Mouse (Mus musculus) gastrocnemius, postnatal 25 days (tissue): Measurements from ENCODE around the gene Alox12b. TPM values are rescaled to one million over a fixed set of nuclear protein-coding genes. Genes with fewer than 3 reads are reported as not detected.

Experiments used
- DNase-seq: peaks from one replicate; pipeline ENCODE4 v3.0.0; 2022
- total RNA-seq, 2 experiments: library from RNA; stranded (reverse); gene quantifications; 1 replicate in 1 of 2; 2 replicates in 1 of 2; pipeline ENCODE4 v1.2.3; 2021

Alox12b gene
- total RNA-seq, 2 experiments from 2014 or later: 0.18 TPM; not detected in 1

- DNase-seq: peak; percentile 85
These were observed 33.6 kb upstream of the Alox12b start for GRCm38 (mm10) chr11:69123056-69123692.

- peak; percentile 86 for DNase-seq
These were observed 32.9 kb upstream of the Alox12b start for GRCm38 (mm10) chr11:69123693-69124497.

GRCm38 (mm10) chr11:69124498-69124847, 32.3 kb upstream of the Alox12b start:
- no peak for DNase-seq

- DNase-seq: peak; percentile 77
These were observed 31.5 kb upstream of the Alox12b start for GRCm38 (mm10) chr11:69125041-69125851.

GRCm38 (mm10) chr11:69125852-69125918, 31.1 kb upstream of the Alox12b start, which contains the start of gene Aloxe3:
Gene Aloxe3, plus strand, starts transcription at chr11:69125896.
- DNase-seq: no peak

- DNase-seq: peak; percentile 25
These were observed 30.7 kb upstream of the Alox12b start for GRCm38 (mm10) chr11:69125919-69126705.

- no peak for DNase-seq
These were observed 30.1 kb upstream of the Alox12b start for GRCm38 (mm10) chr11:69126706-69127095.

- no peak for DNase-seq
These were observed 28.2 kb upstream of the Alox12b start for GRCm38 (mm10) chr11:69128426-69129122.

GRCm38 (mm10) chr11:69133566-69133922, 23.2 kb upstream of the Alox12b start:
- DNase-seq: no peak

GRCm38 (mm10) chr11:69133923-69134621, 22.7 kb upstream of the Alox12b start:
- DNase-seq: peak; percentile 30

- no peak for DNase-seq
These were observed 22.2 kb upstream of the Alox12b start for GRCm38 (mm10) chr11:69134622-69134968.

GRCm38 (mm10) chr11:69135361-69135760, 21.4 kb upstream of the Alox12b start:
- DNase-seq: no peak

GRCm38 (mm10) chr11:69147546-69147945, 9.2 kb upstream of the Alox12b start:
- DNase-seq: no peak

- DNase-seq: no peak
These were observed 8.3 kb upstream of the Alox12b start for GRCm38 (mm10) chr11:69148451-69148960.

- no peak for DNase-seq
These were observed 7.1 kb upstream of the Alox12b start for GRCm38 (mm10) chr11:69149728-69150127.

GRCm38 (mm10) chr11:69150444-69150843, 6.3 kb upstream of the Alox12b start:
- no peak for DNase-seq

GRCm38 (mm10) chr11:69151004-69151403, 5.8 kb upstream of the Alox12b start:
- no peak for DNase-seq

- DNase-seq: no peak
These were observed 3.0 kb upstream of the Alox12b start for GRCm38 (mm10) chr11:69153831-69154230.

GRCm38 (mm10) chr11:69155351-69155750, 1.4 kb upstream of the Alox12b start:
- DNase-seq: no peak

- no peak for DNase-seq
These were observed 12.5 kb downstream of the Alox12b start for GRCm38 (mm10) chr11:69169313-69169712.

GRCm38 (mm10) chr11:69171626-69172025, 14.8 kb downstream of the Alox12b start:
- peak; percentile 85 for DNase-seq
